Mouse (Mus musculus) T-helper 2 cell (primary cell): Measurements from ENCODE around the gene Trappc11.
"Not testable (repeated sequence)": the region's sequence is repeated elsewhere in the genome, so short reads cannot be mapped to it uniquely, and the experiment has no call there.

Experiments used
- in situ Hi-C: fragments of 300-600 bp; cut with MboI, MseI; formaldehyde crosslinking; loops from one replicate; pipeline ENCODE4 v1.15.1; 2025; ENCODE audit warnings: high pct_unique_total_duplicates

The Trappc11 gene

DNA sequence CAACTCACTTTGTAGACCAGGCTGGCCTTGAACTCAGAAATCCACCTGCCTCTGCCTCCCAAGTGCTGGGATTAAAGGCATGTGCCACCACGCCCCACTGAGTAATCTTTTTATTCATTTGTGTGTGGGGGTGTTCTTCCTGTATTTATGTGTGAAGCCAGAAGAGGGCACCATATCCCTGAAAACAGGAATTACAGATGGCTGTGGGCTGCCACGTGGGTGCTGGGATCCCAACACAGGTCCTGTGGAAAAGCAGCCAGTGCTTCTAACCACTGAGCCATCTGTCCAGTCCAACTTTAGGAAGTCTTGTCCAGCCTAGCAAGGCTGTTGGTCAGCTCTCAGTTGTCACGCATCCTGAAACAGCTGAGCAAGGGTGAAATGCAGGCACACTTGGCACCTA lies 46.0 kb downstream of the Trappc11 start:
- in situ Hi-C loops = no loop called here

DNA sequence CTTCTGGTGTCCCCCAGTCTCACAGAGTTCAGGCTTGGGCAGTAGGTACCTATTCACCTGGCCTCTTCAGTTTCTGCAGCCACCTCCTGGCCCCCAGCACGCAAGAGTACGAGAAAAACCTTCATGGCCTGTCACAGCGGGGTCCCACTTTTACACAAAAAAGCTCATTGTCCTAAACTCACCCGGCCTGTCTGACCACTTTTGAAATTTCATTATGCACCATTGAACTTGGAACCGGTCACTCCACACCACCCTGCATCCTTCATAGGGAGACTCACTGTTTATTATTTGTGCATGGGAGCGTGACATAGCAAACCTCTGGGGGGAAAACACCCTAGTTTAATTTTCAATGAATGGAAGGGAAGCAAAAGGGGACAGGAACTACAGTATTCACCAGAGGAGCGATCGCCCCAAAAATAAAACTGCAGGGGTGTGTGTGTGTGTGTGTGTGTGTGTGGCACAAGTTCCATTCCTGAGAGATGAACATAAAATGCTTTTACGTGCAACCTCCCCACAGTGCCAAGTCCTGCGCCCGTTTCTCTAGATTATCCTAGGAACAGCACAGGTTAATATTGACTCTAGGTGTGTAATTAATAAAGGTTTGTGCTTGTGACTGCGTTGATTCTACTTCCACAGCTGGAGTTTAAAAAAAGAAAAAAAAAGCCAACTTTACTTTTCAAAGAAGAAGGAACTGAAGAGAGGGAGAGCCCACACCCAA lies 50.8 kb downstream of the Trappc11 start:
- in situ Hi-C loops = no loop called here

DNA sequence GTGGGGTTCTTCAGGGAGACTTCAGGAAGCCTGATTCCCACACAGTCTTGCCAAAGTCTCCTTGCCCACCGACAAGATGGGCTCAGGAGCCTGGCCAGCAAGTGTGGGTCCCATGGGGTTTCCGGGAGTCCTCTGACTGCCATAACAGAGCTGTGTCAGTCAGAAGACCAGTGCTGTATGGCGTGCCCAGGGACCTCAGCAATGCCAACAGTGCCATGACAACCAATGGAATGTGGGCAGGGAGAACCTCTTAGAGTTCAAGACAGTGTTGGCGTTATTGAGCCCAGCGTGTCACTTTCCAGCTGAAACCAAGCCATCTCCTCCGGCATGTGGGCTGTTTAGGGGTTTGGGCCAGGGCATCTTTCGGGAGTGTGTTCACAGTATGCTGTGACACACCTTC lies 53.2 kb downstream of the Trappc11 start:
- in situ Hi-C loops = no loop called here

DNA sequence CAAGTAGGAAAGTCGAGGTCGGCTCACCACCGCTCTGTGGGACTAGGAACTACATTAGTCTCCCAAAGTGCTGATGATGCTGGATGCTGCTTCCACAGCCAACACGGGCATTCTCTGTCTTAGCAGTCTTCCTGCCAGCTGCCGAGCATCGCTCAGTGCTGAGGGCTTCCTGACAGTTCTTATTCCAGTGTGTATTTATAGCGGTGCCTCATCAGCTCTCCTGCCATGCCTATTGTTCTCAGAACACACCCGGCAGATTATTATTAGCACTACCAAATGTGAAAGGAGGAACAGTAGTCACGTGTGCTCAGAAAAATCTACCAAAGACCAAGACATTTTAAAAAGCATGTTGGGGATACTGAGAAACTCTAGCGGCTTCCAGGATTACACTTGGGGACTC lies 71.6 kb downstream of the Trappc11 start:
- in situ Hi-C loops = no loop called here

DNA sequence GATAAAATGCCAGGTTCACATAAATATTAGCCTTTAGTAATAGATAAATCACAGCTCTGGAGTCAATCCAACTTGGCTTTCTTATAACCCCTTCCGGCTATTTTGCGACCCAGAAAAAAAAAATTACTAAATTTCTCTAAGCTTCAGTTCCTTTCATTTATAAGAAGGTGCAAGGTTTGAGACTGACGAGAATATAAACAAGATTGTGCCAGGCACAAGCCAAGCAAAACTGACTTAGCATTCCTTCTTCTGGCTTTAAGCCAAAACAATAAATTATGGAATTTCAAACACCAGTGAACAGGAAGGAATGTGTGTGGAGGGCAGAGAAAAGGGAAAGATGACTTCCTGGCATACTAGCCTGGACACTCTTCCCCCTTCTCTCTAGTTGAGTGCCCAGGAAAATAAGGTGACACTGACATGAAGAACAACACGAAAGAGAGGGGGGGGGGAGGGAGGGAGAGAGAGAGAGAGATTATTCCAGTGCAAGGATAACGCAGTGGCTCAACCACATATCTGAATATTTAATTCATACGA lies 74.0 kb downstream of the Trappc11 start:
- in situ Hi-C loops = no loop called here

DNA sequence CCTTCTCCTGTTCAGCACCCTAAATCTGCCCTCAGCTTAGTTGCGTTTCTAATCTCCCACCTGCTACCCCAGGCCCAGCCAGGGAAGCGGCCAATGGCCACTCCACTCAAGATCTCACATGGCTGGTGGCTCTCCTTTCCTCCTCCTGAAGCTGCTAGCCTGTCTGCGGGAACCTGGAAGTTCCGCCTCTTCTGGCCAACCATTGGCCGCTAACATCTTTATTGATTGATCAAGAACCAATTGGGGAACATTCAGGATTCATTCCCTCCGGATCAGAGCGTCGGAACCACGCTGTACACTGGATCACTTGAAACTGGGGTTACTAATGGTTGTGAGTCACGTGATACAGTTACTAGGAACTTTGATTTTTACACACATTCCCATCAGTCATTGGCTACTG lies 74.7 kb downstream of the Trappc11 start:
- in situ Hi-C loops = no loop called here

DNA sequence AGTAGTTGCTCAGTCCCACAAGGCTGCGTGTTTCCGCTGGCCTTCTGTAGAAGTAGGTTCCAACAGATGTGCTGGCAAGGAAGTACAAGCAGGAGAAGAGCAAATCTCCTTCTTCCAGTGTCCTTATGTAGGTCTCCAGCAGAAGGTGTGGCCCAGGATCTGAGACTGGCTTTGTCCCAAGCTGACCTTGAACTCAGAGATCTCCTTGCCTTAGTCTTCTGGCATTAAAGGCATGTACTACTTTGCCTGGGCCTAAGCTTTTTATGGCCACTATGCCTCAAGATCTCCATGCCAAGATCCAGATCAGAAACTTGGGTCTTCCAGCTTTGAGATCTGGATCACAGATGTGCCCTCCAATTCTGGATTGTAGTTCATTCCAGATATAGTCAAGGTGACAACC lies 84.1 kb downstream of the Trappc11 start:
- in situ Hi-C loops = not testable (repeated sequence)

DNA sequence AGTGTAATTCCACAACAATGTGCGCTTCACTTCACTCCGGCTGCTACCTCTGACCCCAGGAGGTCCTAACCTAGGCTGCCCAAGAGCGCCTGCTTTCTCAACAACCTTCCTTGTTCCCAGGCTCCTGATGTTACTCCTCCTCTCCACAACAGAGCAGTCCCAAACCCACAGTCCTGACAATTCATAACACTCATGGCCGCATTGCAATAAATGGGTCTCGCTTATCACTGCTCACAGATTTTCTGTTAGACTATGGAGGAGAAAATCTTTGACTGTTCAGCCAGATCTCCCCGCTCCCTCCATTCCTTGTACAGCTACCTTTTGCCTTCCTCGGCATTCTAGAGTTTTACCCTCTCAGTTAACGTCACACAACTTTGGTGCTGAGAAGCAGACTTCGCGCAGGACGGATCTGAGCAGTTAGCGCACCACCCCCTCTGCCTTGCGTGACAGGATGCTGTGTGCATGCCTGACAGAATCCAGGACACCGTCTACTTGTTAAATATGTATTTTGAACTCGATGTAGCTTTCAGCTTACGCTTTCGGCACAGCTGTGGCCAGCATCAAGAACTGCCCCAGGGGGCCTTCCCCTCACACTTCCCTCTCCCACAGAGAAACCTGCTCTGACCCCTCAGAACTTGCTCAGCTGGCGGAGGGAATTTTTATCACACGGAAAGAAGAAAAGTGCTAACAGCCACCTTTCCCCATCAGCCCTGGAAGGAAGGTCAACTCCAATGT lies 86.8 kb downstream of the Trappc11 start, which contains the start of gene Stox2:
Gene Stox2, minus strand, starts transcription at position 51 of the 735 bp plus-strand sequence.
- in situ Hi-C loops = no loop called here
